Mouse (Mus musculus): Measurements from ENCODE around the gene Ino80. TPM values are rescaled to one million over a fixed set of nuclear protein-coding genes. Genes with fewer than 3 reads are reported as not detected.

The Ino80 gene
- polyA plus RNA-seq, 1 experiment from 2014 or later, result 8.3 TPM

Other genes with a start within 250 kb of the Ino80 start
- gene Ppp1r14d, start 247.8 kb downstream of the Ino80 start, polyA plus RNA-seq (2014; fragmentation: Nextera tagmentation; extraction: Ambion mirVana), result 3.0 and 3.9 TPM in 2 replicates
- 71.3 and 81.9 TPM in 2 replicates for gene Spint1, start 240.3 kb downstream of the Ino80 start, polyA plus RNA-seq (2014; fragmentation: Nextera tagmentation; extraction: Ambion mirVana)
- 0.98 and 2.3 TPM in 2 replicates for gene Rhov, start 206.4 kb downstream of the Ino80 start, polyA plus RNA-seq (2014; fragmentation: Nextera tagmentation; extraction: Ambion mirVana)
- gene Vps18, start 188.9 kb downstream of the Ino80 start, polyA plus RNA-seq (2014; fragmentation: Nextera tagmentation; extraction: Ambion mirVana), result 14.1 and 14.8 TPM in 2 replicates
- gene Dll4, start 151.9 kb downstream of the Ino80 start, polyA plus RNA-seq (2014; fragmentation: Nextera tagmentation; extraction: Ambion mirVana), result 6.9 and 7.1 TPM in 2 replicates
- 1.6 and 1.7 TPM in 2 replicates for gene Chac1, start 126.5 kb downstream of the Ino80 start, polyA plus RNA-seq (2014; fragmentation: Nextera tagmentation; extraction: Ambion mirVana)
- gene Exd1, start 69.9 kb upstream of the Ino80 start, polyA plus RNA-seq (2014; fragmentation: Nextera tagmentation; extraction: Ambion mirVana), result 0.20 and 0.27 TPM in 2 replicates
- 54.5 and 57.1 TPM in 2 replicates for gene Chp1, start 70.0 kb upstream of the Ino80 start, polyA plus RNA-seq (2014; fragmentation: Nextera tagmentation; extraction: Ambion mirVana)
- gene Nusap1, start 140.6 kb upstream of the Ino80 start, polyA plus RNA-seq (2014; fragmentation: Nextera tagmentation; extraction: Ambion mirVana), result 61.0 and 68.7 TPM in 2 replicates
- gene Oip5, start 140.8 kb upstream of the Ino80 start, polyA plus RNA-seq (2014; fragmentation: Nextera tagmentation; extraction: Ambion mirVana), result 25.8 and 29.2 TPM in 2 replicates
- gene Ndufaf1, start 185.1 kb upstream of the Ino80 start, polyA plus RNA-seq (2014; fragmentation: Nextera tagmentation; extraction: Ambion mirVana), result 42.8 and 44.8 TPM in 2 replicates
- 29.4 and 32.0 TPM in 2 replicates for gene Rtf1, start 197.4 kb upstream of the Ino80 start, polyA plus RNA-seq (2014; fragmentation: Nextera tagmentation; extraction: Ambion mirVana)

Measured in intestine, embryonic 14.5 days (tissue).